Mouse (Mus musculus) intestine, embryonic 14.5 days (tissue): ENCODE results near the gene Zfp386. TPM values are rescaled to one million over a fixed set of nuclear protein-coding genes. Genes with fewer than 3 reads are reported as not detected.
"Not testable (repeated sequence)": the region's sequence is repeated elsewhere in the genome, so short reads cannot be mapped to it uniquely, and the experiment has no call there.

Experiments
- ATAC-seq: fragments of 200-750 bp; cut with Nextera tagmentation; replicated peaks from 2 replicates; pipeline ENCODE4 v1.8.0; 2017; ENCODE audit warnings: low read depth, moderate number of reproducible peaks, moderate TSS enrichment, moderate library complexity; ENCODE audit not compliant: low FRiP score, low TSS enrichment
- DNase-seq: peaks from one replicate; pipeline ENCODE4 v3.0.0-alpha.2; 2018; ENCODE audit warnings: low spot score
- H3K27ac ChIP-seq: fragments of 300-500 bp; sonication (generic); 2 replicates; pipeline ENCODE4 v1.5.1; 2014; ENCODE audit warnings: low read depth, mild to moderate bottlenecking, control low read depth
- H3K27me3 ChIP-seq: fragments of 300-500 bp; sonication (generic); replicated peaks from 2 replicates; pipeline ENCODE4 v1.6.1; 2014; ENCODE audit warnings: low read length, control low read depth; ENCODE audit not compliant: control insufficient read depth, insufficient read depth
- H3K36me3 ChIP-seq: fragments of 300-500 bp; sonication (generic); 2 replicates; pipeline ENCODE4 v1.6.1; 2014; ENCODE audit warnings: low read length, control low read depth; ENCODE audit not compliant: control insufficient read depth, insufficient read depth
- H3K4me1 ChIP-seq: fragments of 300-500 bp; sonication (generic); replicated peaks from 2 replicates; pipeline ENCODE4 v1.6.1; 2014; ENCODE audit warnings: low read length, control low read depth, mixed read lengths; ENCODE audit not compliant: control insufficient read depth, insufficient read depth
- H3K4me2 ChIP-seq: fragments of 300-500 bp; sonication (generic); 2 replicates; pipeline ENCODE4 v1.6.1; 2014; ENCODE audit warnings: low read length
- H3K4me3 ChIP-seq: fragments of 300-500 bp; sonication (generic); 2 replicates; pipeline ENCODE4 v1.5.1; 2014; ENCODE audit warnings: low read depth, low read length, control low read depth, mixed read lengths
- H3K9ac ChIP-seq: fragments of 300-500 bp; sonication (generic); 2 replicates; pipeline ENCODE4 v1.6.1; 2014; ENCODE audit warnings: mild to moderate bottlenecking, low read length
- H3K9me3 ChIP-seq: fragments of 300-500 bp; sonication (generic); 2 replicates; pipeline ENCODE4 v1.6.1; 2016; ENCODE audit warnings: low read length, control low read depth; ENCODE audit not compliant: control insufficient read depth
- WGBS: fragments of 180-500 bp; shearing (Covaris S2); extraction: QIAGEN DNeasy Blood & Tissue Kit; methylation state at CpG from one replicate; pipeline ENCODE4 v1.1.7; 2014; 5-methylcytosine and 5-hydroxymethylcytosine counted together
- polyA plus RNA-seq: library from polyadenylated mRNA; unstranded; fragments of >200 nt; fragmentation: Nextera tagmentation; extraction: Ambion mirVana; gene quantifications from 2 replicates; pipeline ENCODE4 v1.2.1, GENCODE M21; 2014

The Zfp386 gene
- 42.7 and 44.2 TPM in 2 replicates for polyA plus RNA-seq

DNA sequence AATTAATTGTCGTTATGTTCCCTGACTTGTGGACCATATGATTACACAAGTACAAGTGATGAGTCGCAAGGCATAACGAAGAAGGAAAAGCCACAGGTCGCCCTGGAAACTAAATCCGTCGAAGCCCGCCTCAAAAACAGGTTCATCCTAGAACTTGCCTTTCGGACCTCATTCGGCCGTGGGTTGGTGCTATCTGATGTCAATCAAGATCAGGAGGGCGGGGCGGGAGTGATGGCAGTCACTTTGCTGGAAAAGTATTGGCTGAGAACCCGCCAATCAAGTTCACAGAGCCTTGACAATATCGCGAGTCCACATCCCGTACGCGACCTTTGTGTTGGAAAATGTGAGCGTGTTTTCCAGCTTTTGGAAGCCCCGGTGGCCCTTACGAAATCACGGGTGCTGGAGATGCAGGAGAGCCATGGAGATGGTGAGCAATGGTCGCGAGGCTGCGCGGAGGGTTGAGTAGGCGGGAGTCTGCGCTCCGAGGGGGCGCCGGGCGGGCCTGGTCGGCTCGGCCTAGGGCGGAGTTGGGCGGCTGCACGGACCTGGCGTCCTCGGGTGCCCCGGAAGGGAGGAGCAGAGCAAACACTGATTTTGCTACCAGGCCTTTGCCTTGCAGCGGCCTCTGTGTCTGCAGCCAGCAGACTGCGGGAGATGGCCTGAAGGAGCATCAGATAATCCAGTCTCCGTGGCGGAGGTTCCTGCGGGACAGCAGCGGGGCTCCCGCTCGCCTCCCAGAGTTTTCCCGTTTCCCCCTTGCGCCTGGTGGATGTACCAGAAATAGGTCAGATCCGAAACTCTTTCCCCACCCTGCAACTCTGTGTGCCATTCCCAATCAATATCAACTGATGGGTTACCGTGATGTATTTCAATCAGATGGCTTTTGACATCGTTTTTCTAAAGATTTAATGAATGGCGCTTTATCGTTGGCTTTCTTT, at the start of gene Zfp386:
Gene Zfp386 (plus strand): TSS at position 285 of the 938 bp plus-strand sequence.
- Histone ChIP-seq H3K9me3 (no peaks in the 10 kb centered on the region), H3K4me2 (peak within 1 kb of the TSS; percentile 60), H3K4me1 (peaks cover 11% of the 10 kb centered on the region; the same call in 1 of the 2 replicates), H3K9ac (peak within 1 kb of the TSS; percentile 93), H3K4me3 (peak within 1 kb of the TSS; percentile 75), H3K36me3 (peaks cover 9% of the 10 kb centered on the region), H3K27ac (peak within 1 kb of the TSS; percentile 96), H3K27me3 (no peaks in the 10 kb centered on the region)
- ATAC-seq (peak; percentile 99), DNase-seq (peak; percentile 98)
- WGBS, result under 1% methylated on average over 54 of the region's 55 CpGs

DNA sequence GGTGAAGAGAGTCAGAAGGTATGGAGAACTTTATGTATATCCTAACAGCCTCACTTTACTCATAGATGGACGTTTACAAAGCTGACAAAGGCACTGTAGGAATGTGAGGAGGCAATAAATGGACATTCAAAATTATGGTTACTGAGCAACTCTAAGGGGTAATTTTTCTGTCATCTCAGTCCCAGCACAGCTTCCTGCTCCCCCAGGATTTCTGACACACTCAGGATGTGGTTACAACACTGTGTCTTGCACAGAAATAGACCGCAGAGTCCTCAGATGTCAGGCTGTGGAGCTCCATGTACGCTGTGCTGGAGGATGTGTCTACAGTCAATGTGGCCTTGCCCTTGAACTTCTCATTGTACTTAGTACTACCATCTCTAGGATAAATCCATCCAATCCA, 47.7 kb upstream of the Zfp386 start:
- DNase-seq, H3K9me3 ChIP-seq, H3K9ac ChIP-seq, H3K4me3 ChIP-seq, H3K27ac ChIP-seq, H3K36me3 ChIP-seq, H3K4me2 ChIP-seq, H3K27me3 ChIP-seq, ATAC-seq, H3K4me1 ChIP-seq: not testable (repeated sequence)
- 72% methylated on average over 3 of the region's 3 CpGs for WGBS

DNA sequence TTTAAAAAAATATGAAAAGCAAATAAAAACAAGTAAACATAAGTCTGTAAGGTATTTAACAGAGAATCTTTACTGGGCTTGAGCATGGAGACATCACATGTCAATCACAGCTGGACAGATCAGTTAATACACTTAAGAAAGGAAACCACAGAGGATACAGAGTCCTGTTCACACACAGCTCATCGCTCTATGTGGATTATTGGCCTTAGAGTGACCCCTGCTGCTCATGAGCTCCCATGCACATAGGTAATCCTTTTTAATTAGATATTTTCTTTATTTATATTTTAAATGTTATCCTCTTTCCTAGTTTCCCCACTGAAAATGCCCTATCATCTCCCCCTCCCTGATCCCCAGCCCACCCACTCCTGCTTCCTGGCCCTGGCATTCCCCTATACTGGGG, 44.6 kb upstream of the Zfp386 start:
- H3K9me3 ChIP-seq, ATAC-seq, H3K4me3 ChIP-seq, H3K36me3 ChIP-seq, H3K4me1 ChIP-seq, H3K9ac ChIP-seq, H3K27ac ChIP-seq, H3K27me3 ChIP-seq, H3K4me2 ChIP-seq, DNase-seq: not testable (repeated sequence)
- WGBS, result 80% methylated on average over 1 of the region's 1 CpGs

DNA sequence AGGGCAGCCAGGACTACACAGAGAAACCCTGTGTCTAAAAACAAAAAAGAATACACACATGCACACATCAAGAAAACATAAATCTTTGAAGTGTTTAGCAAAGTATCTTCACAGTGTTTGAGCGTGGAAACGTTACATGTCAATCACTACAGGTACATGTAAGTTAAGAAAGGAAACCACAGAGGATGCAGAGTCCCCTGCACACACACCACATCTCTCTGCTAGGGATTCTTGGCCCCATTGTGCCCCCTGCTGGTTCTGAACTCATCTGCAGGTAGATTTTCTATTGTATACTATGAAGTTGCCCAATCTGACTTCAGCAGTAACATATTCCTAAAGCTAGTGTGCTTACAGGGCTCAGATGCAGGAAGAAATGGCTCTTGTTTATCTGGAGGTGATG, 36.7 kb upstream of the Zfp386 start:
- Histone ChIP-seq H3K4me1 (no peaks in the 10 kb centered on the region), H3K9ac (no peak overlapping the region), H3K27me3 (no peaks in the 10 kb centered on the region), H3K4me3 (no peak overlapping the region), H3K36me3 (no peaks in the 10 kb centered on the region), H3K9me3 (no peaks in the 10 kb centered on the region), H3K4me2 (no peak overlapping the region), H3K27ac (no peak overlapping the region)
- ATAC-seq, result no peak
- WGBS, result 73% methylated on average over 2 of the region's 2 CpGs
- no peak for DNase-seq

DNA sequence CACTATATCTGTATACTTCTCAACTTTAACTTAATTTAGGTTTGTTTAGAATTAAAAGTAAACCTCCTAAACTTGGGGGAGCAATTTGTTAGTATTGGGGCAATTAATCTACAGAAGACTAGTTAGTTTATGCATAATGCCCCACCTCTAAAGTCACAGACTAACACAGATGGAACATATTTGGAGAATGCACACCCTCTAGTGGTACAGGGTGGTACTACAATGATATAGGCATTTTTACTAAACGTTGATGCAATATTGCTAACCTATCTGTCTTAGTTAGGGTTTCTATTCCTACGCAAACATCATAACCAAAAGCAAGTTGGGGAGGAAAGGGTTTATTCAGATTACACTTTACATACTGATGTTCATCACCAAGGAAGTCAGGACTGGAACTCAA, 19.4 kb upstream of the Zfp386 start:
- ATAC-seq, result no peak
- WGBS, result 51% methylated on average over 2 of the region's 2 CpGs
- DNase-seq, result no peak
- Histone ChIP-seq H3K4me3 (no peak overlapping the region), H3K27ac (no peak overlapping the region), H3K4me1 (no peaks in the 10 kb centered on the region), H3K27me3 (no peaks in the 10 kb centered on the region), H3K4me2 (no peak overlapping the region), H3K9ac (no peak overlapping the region), H3K9me3 (no peaks in the 10 kb centered on the region), H3K36me3 (no peaks in the 10 kb centered on the region)

DNA sequence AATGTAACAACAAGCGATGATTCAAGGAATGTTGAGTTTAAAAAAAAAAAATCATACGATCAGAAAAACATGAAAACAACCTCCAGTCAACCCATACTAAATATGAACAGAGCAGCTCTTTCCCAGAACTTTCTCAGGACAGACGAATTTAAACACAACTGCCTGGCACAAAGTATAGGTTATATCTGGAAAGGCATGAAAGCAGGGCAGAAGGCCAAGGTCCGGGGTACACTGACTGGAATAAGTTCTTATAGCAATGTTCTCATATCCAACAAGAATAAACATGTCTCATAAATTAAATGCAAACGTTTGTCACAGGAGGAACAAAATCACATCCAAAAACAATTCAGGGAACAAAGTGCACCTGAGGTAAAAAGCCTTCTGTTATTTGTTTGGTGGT, 12.2 kb upstream of the Zfp386 start:
- ATAC-seq (no peak), DNase-seq (no peak)
- H3K4me2 ChIP-seq, result no peak overlapping the region
- H3K27ac ChIP-seq, result no peak overlapping the region
- no peaks in the 10 kb centered on the region for H3K36me3 ChIP-seq
- H3K9me3 ChIP-seq, result no peaks in the 10 kb centered on the region
- WGBS, result 76% methylated on average over 5 of the region's 5 CpGs
- no peaks in the 10 kb centered on the region for H3K27me3 ChIP-seq
- no peak overlapping the region for H3K9ac ChIP-seq
- no peak overlapping the region for H3K4me3 ChIP-seq
- H3K4me1 ChIP-seq, result no peaks in the 10 kb centered on the region

DNA sequence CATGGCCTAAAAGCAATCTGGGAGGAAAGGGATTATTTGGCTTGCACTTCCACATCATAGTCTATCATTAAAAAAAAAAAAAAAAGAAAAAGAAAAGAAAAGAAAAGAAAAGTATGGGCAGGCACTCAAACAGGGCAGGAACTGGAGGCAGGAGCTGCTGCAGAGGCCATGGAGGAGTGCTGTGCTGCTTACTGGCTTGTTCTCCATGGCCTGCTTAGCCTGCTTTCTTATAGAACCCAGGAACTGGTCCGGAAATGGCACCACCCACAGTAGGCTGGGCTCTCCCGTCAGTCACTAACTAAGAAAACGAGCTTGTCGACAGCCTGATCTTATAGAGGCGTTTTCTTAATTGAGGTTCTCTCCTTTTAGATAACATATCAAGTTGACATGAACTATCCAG, 2.7 kb upstream of the Zfp386 start:
- WGBS, result 81% methylated on average over 5 of the region's 5 CpGs
- H3K4me3 ChIP-seq, result no peak overlapping the region
- no peaks in the 10 kb centered on the region for H3K9me3 ChIP-seq
- DNase-seq (no peak), ATAC-seq (no peak)
- H3K4me2 ChIP-seq, result no peak overlapping the region
- no peak overlapping the region for H3K9ac ChIP-seq
- H3K4me1 ChIP-seq, result peaks cover 11% of the 10 kb centered on the region; the same call in 1 of the 2 replicates
- H3K36me3 ChIP-seq, result no peaks in the 10 kb centered on the region
- H3K27ac ChIP-seq, result no peak overlapping the region
- H3K27me3 ChIP-seq, result no peaks in the 10 kb centered on the region

DNA sequence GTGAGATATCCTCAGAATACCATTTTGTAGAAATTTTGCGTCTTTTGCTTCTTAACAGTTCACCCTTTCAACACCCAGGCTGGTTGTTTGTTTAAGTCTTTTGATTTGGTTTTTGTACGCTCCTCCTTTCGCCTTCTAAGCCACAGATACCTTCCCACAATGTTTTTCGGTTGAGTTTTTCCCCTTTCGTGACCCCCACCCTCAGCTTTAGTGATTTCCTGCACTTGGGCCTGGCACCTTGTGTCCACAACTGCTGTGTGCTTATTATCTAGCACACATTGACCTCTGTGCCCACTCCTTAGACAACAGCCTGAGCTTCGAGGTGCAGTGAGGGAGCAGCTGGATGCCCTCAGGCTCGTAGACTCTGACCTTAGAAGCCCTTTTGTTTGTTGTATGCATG, 1.2 kb downstream of the Zfp386 start:
- WGBS, result 42% methylated on average over 7 of the region's 7 CpGs
- ATAC-seq, result no peak
- H3K27ac ChIP-seq, result no peak overlapping the region

More for the DNA sequence above, 1.2 kb downstream of the Zfp386 start:
- DNase-seq, result no peak
- H3K4me3 ChIP-seq, result peak overlapping the region; percentile 75
- peaks cover 11% of the 10 kb centered on the region; the same call in 1 of the 2 replicates for H3K4me1 ChIP-seq
- peak overlapping the region; percentile 60 for H3K4me2 ChIP-seq
- peak overlapping the region; percentile 93 for H3K9ac ChIP-seq
- no peaks in the 10 kb centered on the region for H3K9me3 ChIP-seq
- peaks cover 9% of the 10 kb centered on the region for H3K36me3 ChIP-seq
- no peaks in the 10 kb centered on the region for H3K27me3 ChIP-seq
